Mouse (Mus musculus) left cerebral cortex, adult 2 months (tissue): ENCODE measurements at regions not wholly inside any gene's neighbourhood (a gene's known extent, or its start where the extent isn't known, plus 50 kb on each side); places are given as distances from the start of the nearest gene placed in this dataset.

ENCODE experiments used
- DNase-seq, 2 experiments: peaks; one replicate each; pipeline ENCODE4 v3.0.0; 2021 to 2022; ENCODE audit warnings: low spot score in 2 of 2, mixed read lengths in 1 of 2; ENCODE audit errors: extremely low spot score in 1 of 2
- H3K27ac ChIP-seq: fragments of 200-600 bp; 2 replicates; pipeline ENCODE4 v1.8.1; 2022
- H3K4me3 ChIP-seq: fragments of 200-600 bp; 2 replicates; pipeline ENCODE4 v1.8.1; 2022
- CTCF ChIP-seq: fragments of 200-600 bp; IDR thresholded peaks from 2 replicates; pipeline ENCODE4 v1.8.1; 2022; ENCODE audit warnings: antibody characterized with exemption, mild to moderate bottlenecking, moderate library complexity
- intact Hi-C: fragments of 180-260 bp; cut with DNase I; formaldehyde crosslinking; loops from one replicate; pipeline ENCODE4 v1.15.1; 2025

DNA sequence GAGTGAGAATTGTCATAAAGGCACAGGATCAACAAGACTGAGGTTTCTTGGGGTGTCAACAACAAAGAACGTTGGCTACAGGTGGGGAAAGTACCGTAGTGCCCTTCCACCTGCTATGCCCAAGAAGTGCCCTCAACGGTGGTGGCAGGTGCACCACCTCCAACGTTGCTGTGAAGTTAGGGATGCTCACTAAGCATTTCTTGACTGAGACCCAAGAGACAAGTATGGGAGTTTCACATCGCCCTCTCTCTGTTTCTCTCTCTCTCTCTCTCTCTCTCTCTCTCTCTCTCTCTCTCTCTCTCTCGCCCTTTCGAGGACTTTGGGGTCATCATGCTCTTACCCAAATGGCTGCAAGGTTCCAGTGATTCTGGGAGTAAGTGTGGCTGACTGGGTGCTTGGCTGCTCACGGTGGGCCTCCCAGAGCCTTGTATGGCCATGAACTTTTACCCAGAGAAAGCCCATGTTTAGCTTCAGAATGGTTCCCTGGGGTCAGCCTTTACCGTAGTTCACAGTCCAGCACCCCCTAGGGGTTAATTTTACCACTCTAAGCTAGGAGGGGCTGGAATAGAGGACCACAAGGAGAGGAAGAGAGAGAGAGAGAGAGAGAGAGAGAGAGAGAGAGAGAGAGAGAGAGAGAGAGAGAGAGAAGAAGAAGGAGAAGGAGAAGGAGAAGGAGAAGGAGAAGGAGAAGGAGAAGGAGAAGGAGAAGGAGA lies 113.2 kb upstream of the Ccnd2 start:
- no peak for DNase-seq
- Histone ChIP-seq H3K4me3 (no peak overlapping the region), H3K27ac (no peak overlapping the region)
- intact Hi-C loops = no loop called here
- no peak for TF ChIP-seq CTCF

DNA sequence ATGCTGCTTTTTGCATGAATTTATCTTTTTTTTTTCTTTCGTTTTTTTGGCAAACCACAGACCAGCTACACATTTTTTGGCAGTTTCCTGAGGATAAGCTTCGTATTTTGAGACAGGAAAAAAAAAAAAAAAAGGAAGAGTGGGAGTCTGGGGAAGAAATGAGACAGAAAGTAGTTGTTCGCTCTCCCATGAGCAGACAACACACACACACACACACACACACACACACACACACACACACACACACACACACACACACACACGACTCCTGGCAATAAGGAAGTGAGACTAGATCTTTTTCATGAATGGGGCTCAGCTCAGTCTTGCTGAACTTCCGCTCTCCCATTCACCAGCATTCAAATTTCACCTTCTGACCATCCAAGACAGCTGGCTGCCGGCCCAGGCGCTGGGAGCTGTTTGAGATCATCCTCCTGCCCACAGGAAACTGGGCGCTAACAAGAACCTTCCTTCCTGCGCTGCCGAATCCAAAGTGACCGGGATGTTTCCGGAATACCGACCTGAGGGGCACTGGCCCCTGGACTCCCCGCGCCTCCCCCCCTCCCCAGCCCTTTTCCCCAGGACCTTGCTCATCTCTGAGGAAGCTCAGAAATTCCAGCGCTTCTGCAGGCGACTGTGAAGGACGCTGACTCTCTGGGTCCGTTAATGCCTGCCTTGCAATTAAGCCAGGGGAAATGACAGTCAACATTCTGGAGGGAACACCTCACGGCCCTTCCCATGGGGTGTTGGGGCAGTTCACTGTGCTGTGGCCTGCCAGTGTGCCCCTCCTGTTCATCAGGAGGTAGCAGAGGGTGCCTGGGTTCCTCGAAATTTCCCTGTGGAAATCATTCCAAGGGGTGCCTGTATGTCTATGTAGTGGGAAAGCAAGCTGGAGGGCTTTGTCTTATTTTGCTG lies 114.2 kb upstream of the Ccnd2 start:
- Histone ChIP-seq H3K4me3 (peak overlapping the region; percentile 33), H3K27ac (no peak overlapping the region)
- intact Hi-C loops = loop anchor here (1.0 to 2.0 kb wide), 2 partner anchors 61 to 115 kb away; no protein-coding TSS in a partner anchor
- DNase-seq = peak; percentile 54 to 66
- no peak for TF ChIP-seq CTCF

DNA sequence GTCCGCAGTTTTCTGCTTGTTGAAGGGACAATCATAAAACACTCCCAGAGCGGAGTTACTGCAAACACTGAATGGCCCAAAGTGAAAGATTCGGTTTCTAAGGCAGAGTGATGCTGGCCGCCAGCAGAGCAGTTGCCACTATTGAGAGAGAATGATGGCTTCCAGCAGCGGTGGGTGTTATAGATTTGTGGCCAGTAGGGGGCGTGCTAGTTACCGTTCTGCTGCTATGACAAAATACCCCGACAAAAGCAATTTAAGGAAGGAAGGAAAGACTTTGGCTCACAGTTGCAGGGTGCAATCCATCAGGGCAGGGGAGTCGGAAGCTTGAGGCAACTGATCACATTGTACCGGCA lies 114.8 kb upstream of the Ccnd2 start:
- Histone ChIP-seq H3K4me3 (no peak overlapping the region), H3K27ac (no peak overlapping the region)
- DNase-seq = peak in 1 of 2 experiments; percentile 17
- intact Hi-C loops = loop anchor here (1.0 to 2.0 kb wide), 2 partner anchors 60 to 115 kb away; no protein-coding TSS in a partner anchor
- peak; percentile 46 for TF ChIP-seq CTCF

DNA sequence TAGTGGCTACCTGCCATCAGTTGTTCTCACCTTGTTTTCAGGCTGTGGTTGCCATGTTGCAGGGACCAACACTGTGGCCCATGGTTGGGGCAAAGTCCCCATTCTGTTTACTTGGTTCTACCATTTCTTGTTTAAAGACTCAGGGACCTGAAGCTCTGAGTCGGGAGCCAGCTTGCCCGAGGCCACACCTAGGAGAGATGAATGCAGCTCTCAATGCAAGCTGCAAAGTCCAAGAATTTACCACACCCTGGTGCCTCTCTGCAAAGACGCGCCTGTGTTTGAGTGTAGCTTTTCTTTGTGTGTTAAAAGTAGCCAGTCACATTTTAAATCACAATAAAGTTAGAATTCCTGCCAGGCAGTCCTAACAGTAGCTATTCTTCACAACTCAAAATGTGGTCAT lies 117.0 kb upstream of the Ccnd2 start:
- H3K4me3 ChIP-seq = no peak overlapping the region
- no peak for TF ChIP-seq CTCF
- no peak for DNase-seq
- intact Hi-C loops = no loop called here
- H3K27ac ChIP-seq = no peak overlapping the region

DNA sequence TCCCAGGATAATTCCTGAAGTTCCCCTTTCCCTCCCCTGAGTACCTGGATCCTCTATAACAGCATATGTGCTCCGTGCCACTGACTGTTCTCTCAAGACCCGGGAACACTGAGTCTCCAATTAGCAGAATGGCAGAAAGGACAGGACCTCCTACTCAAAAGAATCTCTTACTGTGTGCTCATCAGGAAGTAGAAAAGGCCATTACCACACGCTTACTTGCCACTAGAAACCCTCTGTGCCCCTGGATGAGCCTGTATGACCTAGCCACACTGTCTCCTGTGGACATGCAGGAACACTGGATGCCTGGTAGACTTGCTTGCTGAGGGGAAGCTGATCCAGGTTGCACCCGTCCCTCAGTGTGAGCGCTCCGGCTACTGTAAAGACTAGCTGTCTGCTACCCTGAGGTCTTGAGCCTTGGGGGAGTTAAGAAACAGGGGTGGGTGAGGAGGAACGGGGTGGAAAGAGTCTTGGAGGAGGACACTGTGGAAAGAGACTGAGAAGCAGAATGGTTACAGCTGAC lies 117.6 kb upstream of the Ccnd2 start:
- H3K27ac ChIP-seq = no peak overlapping the region
- H3K4me3 ChIP-seq = no peak overlapping the region
- DNase-seq = no peak
- intact Hi-C loops = no loop called here
- no peak for TF ChIP-seq CTCF

DNA sequence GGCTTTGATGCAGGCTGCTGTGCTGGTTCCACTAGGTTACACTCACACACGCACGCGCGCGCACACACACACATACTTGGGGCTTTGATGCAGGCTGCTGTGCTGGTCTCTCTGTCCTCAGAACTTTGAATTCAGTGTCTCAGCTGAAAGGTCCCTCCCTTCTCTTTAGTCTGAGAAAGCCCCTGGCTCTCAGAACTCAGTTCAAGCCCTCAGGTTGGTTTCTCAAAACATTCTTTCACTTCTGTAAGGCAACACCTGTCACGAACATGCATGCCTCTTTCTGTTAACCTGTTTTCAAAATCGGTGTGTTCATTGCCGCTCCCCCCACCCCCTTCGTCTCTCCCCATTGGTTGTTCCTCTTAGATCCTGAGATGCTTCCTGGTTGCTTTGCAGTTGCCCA lies 118.8 kb upstream of the Ccnd2 start:
- no peak for DNase-seq
- no peak for TF ChIP-seq CTCF
- no peak overlapping the region for H3K4me3 ChIP-seq
- H3K27ac ChIP-seq = no peak overlapping the region
- intact Hi-C loops = no loop called here

DNA sequence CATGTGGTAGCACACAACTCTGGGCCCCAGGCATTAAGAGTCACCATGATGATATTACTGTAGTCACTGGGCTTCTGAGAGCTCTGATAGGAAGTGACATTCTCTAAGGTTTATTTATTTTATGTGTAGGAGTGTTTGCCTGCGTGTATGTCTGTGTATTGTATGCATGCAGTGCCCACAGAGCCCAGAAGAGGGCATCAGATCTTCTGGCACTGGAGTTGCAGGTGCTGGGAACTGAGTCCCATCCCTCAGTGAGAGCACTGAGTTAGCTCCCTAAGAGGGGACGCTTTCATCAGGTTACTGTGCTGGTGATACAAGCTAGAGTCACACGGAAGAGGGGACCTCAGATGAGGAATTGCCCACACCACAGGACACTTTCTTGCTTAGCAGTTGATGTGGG lies 119.4 kb upstream of the Ccnd2 start:
- DNase-seq = no peak
- intact Hi-C loops = no loop called here
- no peak; the same call in 1 of the 2 replicates for TF ChIP-seq CTCF
- no peak overlapping the region for H3K4me3 ChIP-seq
- H3K27ac ChIP-seq = no peak overlapping the region

DNA sequence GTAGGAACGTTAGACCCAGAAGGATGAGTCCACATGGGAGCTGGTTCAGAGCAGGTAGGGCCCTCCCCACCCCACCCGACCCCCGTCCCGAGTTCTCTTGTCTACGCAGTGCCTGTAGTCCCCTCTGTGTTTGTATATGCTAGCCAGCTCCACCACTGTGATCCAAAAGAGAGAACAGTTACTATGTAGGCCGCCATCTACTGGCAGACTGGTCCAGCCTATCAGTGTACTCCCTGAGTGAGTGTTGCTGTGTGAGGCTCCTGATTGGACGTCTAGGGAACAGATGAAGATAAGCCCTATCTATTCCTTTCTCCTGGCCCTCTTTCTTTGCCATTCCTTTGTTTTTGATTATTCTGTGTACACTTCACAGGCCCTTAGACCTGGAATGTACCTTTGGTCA lies 120.6 kb upstream of the Ccnd2 start:
- H3K27ac ChIP-seq = no peak overlapping the region
- H3K4me3 ChIP-seq = no peak overlapping the region
- DNase-seq = no peak
- intact Hi-C loops = no loop called here
- peak; percentile 14 for TF ChIP-seq CTCF

DNA sequence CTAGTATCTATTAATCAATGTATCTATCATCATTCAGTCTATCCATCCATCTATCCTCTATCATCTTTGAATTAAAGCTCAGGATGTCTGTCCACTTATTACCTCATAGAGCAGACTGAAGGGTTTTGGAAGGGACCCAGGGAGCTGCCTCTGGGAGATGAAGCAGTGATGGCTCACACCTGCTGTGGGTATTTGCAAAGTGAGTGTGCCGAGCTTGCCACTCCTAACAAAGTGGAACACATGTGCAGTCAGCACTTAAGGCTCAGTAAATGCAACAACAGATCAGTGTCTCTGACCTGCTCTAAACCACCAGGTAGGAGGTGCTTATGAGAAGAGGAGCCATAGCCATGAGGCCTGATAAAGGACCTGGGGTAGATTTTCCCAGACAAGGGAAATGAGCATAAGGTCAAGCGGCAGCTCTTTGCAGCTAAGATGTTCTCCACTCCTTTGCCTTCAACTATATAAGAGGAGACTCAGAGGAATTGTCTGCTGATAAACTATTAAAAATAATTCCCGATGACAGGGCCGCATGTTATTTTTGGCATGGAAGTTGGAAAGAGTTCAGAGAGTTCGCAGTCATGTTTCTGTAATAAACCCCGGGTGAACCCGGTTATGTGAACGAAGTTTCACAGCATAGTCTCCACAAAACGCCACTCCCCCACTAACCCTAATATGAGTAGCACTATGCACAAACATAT lies 122.9 kb upstream of the Ccnd2 start:
- H3K4me3 ChIP-seq = no peak overlapping the region
- no peak for TF ChIP-seq CTCF
- H3K27ac ChIP-seq = no peak overlapping the region
- DNase-seq = no peak
- intact Hi-C loops = no loop called here

DNA sequence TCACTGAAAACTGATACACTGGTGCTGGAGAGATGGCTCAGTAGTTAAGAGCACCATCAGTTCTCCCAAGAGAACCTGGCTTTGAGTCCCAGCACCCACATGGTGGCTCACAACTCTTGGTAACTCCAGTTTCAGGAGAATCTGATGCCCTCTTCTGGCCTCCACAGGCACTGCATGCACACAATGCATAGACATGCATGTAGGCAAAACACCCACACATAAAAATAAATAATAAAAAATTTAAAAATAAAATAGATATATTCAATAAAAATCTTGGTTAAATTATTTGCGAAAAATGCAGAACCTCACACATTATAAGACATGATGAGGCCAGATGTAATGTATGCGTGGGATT lies 123.4 kb upstream of the Ccnd2 start:
- intact Hi-C loops = no loop called here
- H3K27ac ChIP-seq = no peak overlapping the region
- no peak for DNase-seq
- no peak overlapping the region for H3K4me3 ChIP-seq
- peak; percentile 15; the same call in 1 of the 2 replicates for TF ChIP-seq CTCF

DNA sequence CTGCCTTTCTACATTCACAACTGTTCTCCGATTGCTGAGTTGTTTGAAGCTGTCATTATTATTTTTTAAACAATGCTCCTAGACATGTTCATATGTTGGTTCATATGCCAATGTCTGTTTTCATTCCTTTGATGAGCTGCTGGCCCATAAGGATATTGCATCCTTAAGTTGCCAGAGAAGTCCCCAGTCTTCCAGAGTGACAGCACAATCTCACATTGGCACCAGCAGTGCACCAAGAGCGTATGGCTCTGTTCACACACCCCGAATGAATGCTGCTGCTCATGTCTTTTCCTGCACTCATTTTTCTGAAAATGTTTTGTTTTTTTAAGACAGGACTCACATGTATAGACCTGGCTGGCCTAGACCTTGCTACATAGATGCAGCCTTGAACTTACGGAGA lies 124.4 kb upstream of the Ccnd2 start:
- no peak for DNase-seq
- no peak for TF ChIP-seq CTCF
- no peak overlapping the region for H3K4me3 ChIP-seq
- no peak overlapping the region for H3K27ac ChIP-seq
- intact Hi-C loops = no loop called here

DNA sequence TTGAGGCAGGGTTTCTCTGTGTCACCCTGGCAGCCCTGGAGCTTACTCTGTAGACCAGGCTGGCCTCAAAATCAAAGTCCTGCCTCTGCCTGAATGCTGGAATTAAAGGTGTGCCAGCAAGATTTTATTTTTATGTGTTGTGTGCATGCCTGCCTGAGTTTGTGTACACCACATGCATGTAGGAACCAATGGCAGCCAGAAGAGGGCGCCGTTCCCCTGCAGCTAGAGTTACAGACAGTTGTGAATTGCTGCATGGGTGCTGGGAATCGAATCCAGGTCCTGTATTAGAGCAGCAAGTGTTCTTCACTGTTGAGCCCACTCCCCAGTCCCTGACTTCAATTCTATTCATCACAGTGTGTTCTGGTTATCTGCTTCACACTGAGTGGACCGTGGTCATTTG lies 126.4 kb upstream of the Ccnd2 start:
- no peak for DNase-seq
- intact Hi-C loops = no loop called here
- no peak overlapping the region for H3K27ac ChIP-seq
- no peak; the same call in none of the 2 replicates for TF ChIP-seq CTCF
- H3K4me3 ChIP-seq = no peak overlapping the region
